Mouse (Mus musculus): Measurements from ENCODE around the gene Leng1. TPM values are rescaled to one million over a fixed set of nuclear protein-coding genes. Genes with fewer than 3 reads are reported as not detected.

Leng1 gene
- polyA plus RNA-seq, 1 experiment from 2014 or later = 18.5 TPM

DNA sequence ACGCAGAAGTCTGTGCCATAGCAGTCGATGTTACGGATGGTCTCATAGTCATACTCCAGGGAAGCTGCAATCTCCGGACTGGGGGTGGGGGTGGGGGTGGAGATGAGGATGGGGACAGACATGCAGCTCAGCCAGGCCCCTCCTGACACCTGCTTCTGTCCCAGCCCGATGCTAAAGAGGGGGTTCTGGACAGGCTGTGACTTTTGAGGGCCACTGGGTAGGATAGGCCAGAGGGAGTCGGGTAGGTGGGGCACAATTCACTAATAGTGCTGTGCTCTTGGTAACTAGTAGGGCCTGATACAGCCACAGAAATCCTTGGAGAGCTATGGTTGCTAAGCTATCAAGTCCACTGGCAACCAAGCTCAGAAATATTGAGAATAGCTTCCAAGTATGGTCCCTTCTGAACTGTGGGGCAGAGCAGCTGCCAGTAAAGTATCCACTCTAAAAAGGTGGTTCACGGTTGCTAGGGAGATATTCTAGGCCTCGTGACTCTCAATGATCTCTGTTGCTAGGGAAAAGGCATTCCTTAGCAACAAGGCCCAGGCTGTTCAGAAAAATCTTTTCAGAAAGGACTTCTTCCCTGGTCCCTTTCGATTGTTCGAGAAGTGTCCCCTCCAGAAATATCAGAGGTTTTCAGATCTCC lies 18.4 kb upstream of the Leng1 start:
- 88% methylated on average over 10 of the region's 10 CpGs for WGBS
- TF ChIP-seq CTCF (IDR thresholded peaks at IDR 0.05; ENCODE audit: low read depth) = no peak
- H3K27me3 ChIP-seq (ENCODE audit: insufficient read depth, low read length) = no peaks in the 10 kb centered on the region
- H3K9ac ChIP-seq (ENCODE audit: low read depth, low read length) = no peak overlapping the region
- peaks cover 27% of the 10 kb centered on the region; the same call in 1 of the 2 replicates for H3K36me3 ChIP-seq (ENCODE audit: insufficient read depth, low read length)
- no peak for DNase-seq (ENCODE audit: low spot score)
- no peak overlapping the region for H3K4me2 ChIP-seq (ENCODE audit: low read length)
- ATAC-seq (replicated peaks; ENCODE audit: low FRiP score, low read depth) = 0 out of 2 replicates have a peak, but pooled peaks have one; percentile 9
- H3K9me3 ChIP-seq (replicated peaks; ENCODE audit: low read length) = no peaks in the 10 kb centered on the region
- no peaks in the 10 kb centered on the region for H3K4me1 ChIP-seq (replicated peaks; ENCODE audit: insufficient read depth, low read length)
- no peak overlapping the region for H3K27ac ChIP-seq
- no peak overlapping the region for H3K4me3 ChIP-seq (replicated peaks; ENCODE audit: low read depth, low read length)

DNA sequence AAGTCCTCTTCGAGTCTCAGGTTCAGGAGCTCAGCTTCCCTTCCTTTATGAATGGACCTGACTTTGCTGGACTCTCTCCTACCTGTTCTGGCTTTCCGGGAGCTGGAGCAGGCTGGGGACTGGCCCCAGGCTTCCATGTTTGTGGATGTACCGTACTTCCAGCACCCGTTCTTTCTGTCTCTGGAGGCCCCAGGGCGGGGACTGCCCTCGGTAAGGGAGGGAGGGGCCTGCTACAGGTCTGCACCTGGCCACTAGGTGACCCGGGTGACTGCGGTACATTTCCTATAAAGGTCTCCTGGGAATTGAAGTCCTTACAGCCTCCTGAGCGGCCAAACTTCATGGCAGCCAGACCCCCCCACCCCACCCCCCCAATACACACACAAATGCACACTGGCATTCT lies 11.7 kb upstream of the Leng1 start, which contains the start of gene Tmc4:
Gene Tmc4 (minus strand): TSS at position 212 of the 400 bp plus-strand sequence.
- Histone ChIP-seq H3K27ac (no peak within 1 kb of the TSS), H3K9me3 (replicated peaks; ENCODE audit: low read length) (no peaks in the 10 kb centered on the region), H3K36me3 (ENCODE audit: insufficient read depth, low read length) (0 out of 2 replicates have a peak, but pooled peaks cover 3% of the 10 kb centered on the region), H3K4me1 (replicated peaks; ENCODE audit: insufficient read depth, low read length) (no peaks in the 10 kb centered on the region), H3K4me3 (replicated peaks; ENCODE audit: low read depth, low read length) (no peak within 1 kb of the TSS), H3K9ac (ENCODE audit: low read depth, low read length) (peak within 1 kb of the TSS; percentile 36; the same call in 1 of the 2 replicates), H3K4me2 (ENCODE audit: low read length) (peak within 1 kb of the TSS; percentile 19), H3K27me3 (ENCODE audit: insufficient read depth, low read length) (no peaks in the 10 kb centered on the region)
- peak; percentile 30 for TF ChIP-seq CTCF (IDR thresholded peaks at IDR 0.05; ENCODE audit: low read depth)
- ATAC-seq (replicated peaks; ENCODE audit: low FRiP score, low read depth) = peak; percentile 77
- 46% methylated on average over 9 of the region's 9 CpGs for WGBS
- peak; percentile 14 for DNase-seq (ENCODE audit: low spot score)

DNA sequence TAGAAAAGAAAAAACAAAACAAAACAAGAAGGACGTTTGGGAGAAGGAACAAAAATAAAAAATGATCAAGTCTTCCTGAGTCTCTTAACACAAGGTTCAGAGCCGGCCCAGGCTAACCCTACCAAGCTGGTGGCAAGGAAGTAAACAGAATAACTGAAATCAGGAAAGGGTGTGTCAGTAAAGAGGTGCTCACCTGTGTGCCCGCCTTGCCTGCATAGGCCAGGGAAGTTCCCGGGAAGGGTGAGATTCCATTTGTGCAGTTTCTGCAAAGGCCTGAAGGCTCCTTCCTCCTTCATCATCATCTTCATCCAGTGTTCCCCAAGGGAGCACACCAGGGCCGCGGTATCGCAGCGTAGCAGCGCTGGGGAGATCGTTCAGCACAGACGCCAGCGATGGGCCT lies 10.7 kb upstream of the Leng1 start:
- ATAC-seq (replicated peaks; ENCODE audit: low FRiP score, low read depth) (no peak), DNase-seq (ENCODE audit: low spot score) (no peak)
- 83% methylated on average over 12 of the region's 12 CpGs for WGBS
- H3K4me3 ChIP-seq (replicated peaks; ENCODE audit: low read depth, low read length) = no peak overlapping the region
- H3K9ac ChIP-seq (ENCODE audit: low read depth, low read length) = peak overlapping the region; percentile 36; the same call in 1 of the 2 replicates
- H3K4me1 ChIP-seq (replicated peaks; ENCODE audit: insufficient read depth, low read length) = no peaks in the 10 kb centered on the region
- peak overlapping the region; percentile 19 for H3K4me2 ChIP-seq (ENCODE audit: low read length)
- no peaks in the 10 kb centered on the region for H3K9me3 ChIP-seq (replicated peaks; ENCODE audit: low read length)
- H3K27me3 ChIP-seq (ENCODE audit: insufficient read depth, low read length) = no peaks in the 10 kb centered on the region
- H3K36me3 ChIP-seq (ENCODE audit: insufficient read depth, low read length) = 0 out of 2 replicates have a peak, but pooled peaks cover 3% of the 10 kb centered on the region
- TF ChIP-seq CTCF (IDR thresholded peaks at IDR 0.05; ENCODE audit: low read depth) = no peak
- H3K27ac ChIP-seq = no peak overlapping the region

DNA sequence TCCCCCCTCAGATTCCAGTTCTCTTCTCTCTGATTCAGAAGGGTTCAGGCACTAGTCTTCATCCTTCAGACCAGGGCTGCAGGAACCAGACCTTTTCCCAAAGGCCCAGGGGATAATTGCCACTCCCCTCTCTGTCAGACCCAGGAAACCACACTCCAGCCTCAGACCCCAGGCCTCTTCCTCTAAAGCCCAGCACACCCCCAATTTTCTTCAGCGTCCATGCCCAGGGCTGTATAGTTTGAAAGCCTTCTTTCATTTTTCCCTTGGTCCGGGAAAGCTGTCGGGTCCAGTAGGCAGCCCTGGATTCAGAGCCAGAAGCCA lies 9.5 kb upstream of the Leng1 start:
- Histone ChIP-seq H3K4me3 (replicated peaks; ENCODE audit: low read depth, low read length) (no peak overlapping the region), H3K36me3 (ENCODE audit: insufficient read depth, low read length) (0 out of 2 replicates have a peak, but pooled peaks cover 1% of the 10 kb centered on the region), H3K27me3 (ENCODE audit: insufficient read depth, low read length) (no peaks in the 10 kb centered on the region), H3K9ac (ENCODE audit: low read depth, low read length) (no peak overlapping the region), H3K9me3 (replicated peaks; ENCODE audit: low read length) (no peaks in the 10 kb centered on the region), H3K27ac (no peak overlapping the region), H3K4me1 (replicated peaks; ENCODE audit: insufficient read depth, low read length) (no peaks in the 10 kb centered on the region), H3K4me2 (ENCODE audit: low read length) (no peak overlapping the region)
- ATAC-seq (replicated peaks; ENCODE audit: low FRiP score, low read depth) = peak; percentile 10; the same call in 1 of the 2 replicates
- TF ChIP-seq CTCF (IDR thresholded peaks at IDR 0.05; ENCODE audit: low read depth) = no peak
- WGBS = 83% methylated on average over 3 of the region's 3 CpGs
- no peak for DNase-seq (ENCODE audit: low spot score)

DNA sequence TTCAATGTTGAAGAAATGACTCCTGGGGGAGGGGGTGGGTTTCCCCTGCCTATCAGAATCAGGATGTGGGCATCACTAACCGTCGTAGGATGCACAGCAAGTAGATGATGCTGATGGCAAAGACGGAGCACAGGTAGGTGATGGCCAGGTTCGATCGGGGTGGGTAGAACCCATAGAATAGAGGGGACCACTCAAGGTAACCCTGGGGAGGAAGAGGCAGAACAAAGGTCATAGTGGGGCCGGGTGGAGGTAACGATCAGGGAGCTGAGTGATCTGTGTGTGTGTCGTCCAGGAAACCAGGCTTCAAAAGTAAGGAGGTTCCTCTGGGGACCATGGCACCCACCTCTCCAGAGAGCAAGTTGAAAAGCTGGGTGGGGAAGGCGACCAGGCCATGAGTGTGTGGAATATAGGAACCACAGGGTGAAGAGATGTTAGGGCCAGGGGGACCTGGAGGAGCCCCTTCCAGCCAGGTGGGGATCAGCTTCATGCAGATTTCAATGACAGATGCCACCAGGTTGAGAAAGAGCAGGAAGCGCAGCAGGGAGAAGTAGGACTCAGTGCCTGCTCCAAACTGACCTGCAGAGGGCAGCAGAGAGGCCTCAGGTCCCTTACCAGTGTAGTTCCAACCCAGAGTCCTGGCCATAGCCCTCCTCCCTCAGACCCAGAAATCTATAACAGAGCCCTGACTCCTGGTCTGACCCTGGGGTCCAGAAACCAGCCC lies 9.0 kb upstream of the Leng1 start:
- no peaks in the 10 kb centered on the region for H3K4me1 ChIP-seq (replicated peaks; ENCODE audit: insufficient read depth, low read length)
- WGBS = 69% methylated on average over 10 of the region's 10 CpGs
- DNase-seq (ENCODE audit: low spot score) = peak; percentile 88
- ATAC-seq (replicated peaks; ENCODE audit: low FRiP score, low read depth) = peak; percentile 81
- no peak overlapping the region for H3K4me2 ChIP-seq (ENCODE audit: low read length)
- no peaks in the 10 kb centered on the region for H3K36me3 ChIP-seq (ENCODE audit: insufficient read depth, low read length)
- no peak overlapping the region for H3K27ac ChIP-seq
- peak; percentile 92 for TF ChIP-seq CTCF (IDR thresholded peaks at IDR 0.05; ENCODE audit: low read depth)
- no peaks in the 10 kb centered on the region for H3K27me3 ChIP-seq (ENCODE audit: insufficient read depth, low read length)
- no peak overlapping the region for H3K4me3 ChIP-seq (replicated peaks; ENCODE audit: low read depth, low read length)
- no peak overlapping the region for H3K9ac ChIP-seq (ENCODE audit: low read depth, low read length)
- no peaks in the 10 kb centered on the region for H3K9me3 ChIP-seq (replicated peaks; ENCODE audit: low read length)

DNA sequence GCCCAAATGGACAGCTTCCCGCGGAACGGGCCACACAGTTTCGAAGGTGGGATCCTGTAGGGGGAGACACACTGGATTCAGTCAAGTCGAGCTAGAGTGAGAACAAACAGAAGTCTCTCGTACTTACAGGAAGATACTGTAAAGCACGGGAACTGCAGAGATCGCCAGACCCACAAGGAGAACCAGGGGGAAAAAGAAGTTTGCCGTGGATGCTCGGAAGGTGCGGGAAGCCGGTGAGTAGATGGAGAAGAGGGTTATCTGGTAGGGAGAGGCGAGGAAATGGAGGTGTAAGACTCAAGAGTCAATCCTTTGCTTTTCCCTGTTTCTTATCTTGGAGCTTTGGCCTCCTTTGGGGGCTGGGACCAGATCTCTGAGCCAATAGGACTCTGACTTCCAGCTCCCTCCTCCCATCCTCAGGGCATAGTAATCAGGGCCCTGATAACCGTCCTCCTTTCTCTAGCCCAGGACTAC lies 1.3 kb upstream of the Leng1 start:
- Histone ChIP-seq H3K4me3 (replicated peaks; ENCODE audit: low read depth, low read length) (peak overlapping the region; percentile 1; the same call in 1 of the 2 replicates), H3K4me1 (replicated peaks; ENCODE audit: insufficient read depth, low read length) (peaks cover 13% of the 10 kb centered on the region), H3K27ac (0 out of 2 replicates have a peak overlapping the region, but pooled peaks have one; percentile 31), H3K4me2 (ENCODE audit: low read length) (peak overlapping the region; percentile 34), H3K9me3 (replicated peaks; ENCODE audit: low read length) (no peaks in the 10 kb centered on the region), H3K27me3 (ENCODE audit: insufficient read depth, low read length) (no peaks in the 10 kb centered on the region), H3K36me3 (ENCODE audit: insufficient read depth, low read length) (peaks cover 9% of the 10 kb centered on the region; the same call in 1 of the 2 replicates), H3K9ac (ENCODE audit: low read depth, low read length) (peak overlapping the region; percentile 40; the same call in 1 of the 2 replicates)
- TF ChIP-seq CTCF (IDR thresholded peaks at IDR 0.05; ENCODE audit: low read depth) = peak; percentile 47
- DNase-seq (ENCODE audit: low spot score) (peak; percentile 51), ATAC-seq (replicated peaks; ENCODE audit: low FRiP score, low read depth) (no peak)
- 25% methylated on average over 14 of the region's 14 CpGs for WGBS

Measured in kidney, postnatal 0 days (tissue).